Mouse (Mus musculus): Measurements from ENCODE around the gene Rbms3. TPM values are rescaled to one million over a fixed set of nuclear protein-coding genes. Genes with fewer than 3 reads are reported as not detected.

Gene Rbms3
- polyA plus RNA-seq, 1 experiment = 5.3 TPM

DNA sequence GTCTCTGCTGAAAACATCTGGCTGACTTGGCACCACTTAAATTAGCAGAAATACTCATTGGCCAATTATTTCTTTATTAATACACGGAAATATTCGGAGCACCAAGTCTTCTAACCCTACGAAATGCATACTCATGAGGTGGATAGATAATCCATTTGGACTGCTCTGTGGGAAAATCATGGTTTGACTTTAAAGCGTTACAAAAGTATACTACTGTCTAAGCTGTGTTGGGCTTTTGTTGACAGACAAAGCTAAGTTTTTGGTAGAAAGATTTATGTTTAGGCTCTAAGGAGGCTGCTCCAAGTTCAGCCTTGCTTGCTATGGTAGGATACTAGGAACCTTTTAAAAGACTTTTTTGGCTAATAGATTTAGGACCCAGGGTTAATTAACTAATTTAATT is 979.8 kb downstream of the Rbms3 start:
- no peaks in the 10 kb centered on the region for H3K4me1 ChIP-seq (ENCODE audit: control insufficient read depth, insufficient read depth, low read length)
- no peak overlapping the region for H3K27ac ChIP-seq (ENCODE audit: insufficient read depth, low read length)
- H3K4me3 ChIP-seq (ENCODE audit: insufficient read depth, low read length) = no peak overlapping the region
- TF ChIP-seq CTCF (IDR thresholded peaks at IDR 0.05; ENCODE audit: extremely low read depth, insufficient read depth, low read length) (no peak), POLR2A (IDR thresholded peaks at IDR 0.05; ENCODE audit: extremely low read depth, insufficient read depth, low read length) (no peak)

DNA sequence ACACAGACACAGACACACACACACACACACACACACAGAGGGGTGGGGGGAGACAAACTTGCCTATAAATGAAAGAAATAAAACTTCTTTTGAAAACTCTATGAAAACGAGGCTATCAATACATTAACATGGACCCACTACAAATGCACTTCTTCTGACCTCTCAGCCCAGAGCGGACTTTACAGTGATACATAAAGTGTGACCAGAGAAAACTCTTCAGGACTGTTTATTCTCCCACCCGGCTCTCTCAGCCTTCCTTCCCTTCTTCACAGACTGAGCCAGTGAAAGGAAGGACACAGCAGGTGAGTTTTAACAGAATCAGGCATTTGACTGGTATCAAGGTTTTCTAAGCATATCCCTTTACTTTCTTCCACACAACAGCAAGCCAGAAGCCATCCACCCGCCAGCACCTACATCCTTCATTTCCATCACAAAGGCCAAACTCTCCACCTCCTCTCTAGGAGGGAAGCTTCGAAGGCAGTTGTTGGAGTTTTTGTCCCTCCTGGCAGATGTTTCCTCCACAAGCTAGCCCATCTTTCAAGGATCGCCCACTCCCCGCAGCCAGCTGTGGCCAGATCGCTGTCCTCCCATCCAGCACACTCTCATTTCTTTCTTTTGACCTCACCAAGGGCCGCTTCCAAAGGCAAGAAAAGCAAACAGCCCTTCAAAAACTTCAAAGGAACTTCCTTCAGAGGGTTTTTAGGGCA is 980.5 kb downstream of the Rbms3 start:
- H3K4me3 ChIP-seq (ENCODE audit: insufficient read depth, low read length) = no peak overlapping the region
- H3K27ac ChIP-seq (ENCODE audit: insufficient read depth, low read length) = no peak overlapping the region
- TF ChIP-seq CTCF (IDR thresholded peaks at IDR 0.05; ENCODE audit: extremely low read depth, insufficient read depth, low read length) (no peak), POLR2A (IDR thresholded peaks at IDR 0.05; ENCODE audit: extremely low read depth, insufficient read depth, low read length) (no peak)

DNA sequence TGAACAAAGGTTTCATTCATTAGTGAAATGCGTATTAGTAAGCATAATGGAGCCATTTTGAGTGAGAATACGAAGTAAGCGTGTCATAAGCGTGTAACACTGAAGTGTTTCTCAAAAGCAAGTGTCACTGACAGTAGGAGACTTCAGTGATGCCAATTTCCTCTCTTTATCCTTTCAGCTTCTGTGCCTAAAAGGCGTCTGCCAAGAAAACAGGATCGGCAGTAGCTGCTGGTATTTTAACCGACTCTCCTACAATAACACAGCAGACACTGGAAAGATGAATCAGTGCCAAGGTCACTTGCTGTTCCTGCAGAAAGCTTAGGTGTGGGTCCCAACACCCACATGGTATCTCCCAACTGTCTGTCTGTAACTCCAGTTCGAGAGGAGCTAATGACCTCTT is 985.1 kb downstream of the Rbms3 start:
- H3K4me1 ChIP-seq (ENCODE audit: control insufficient read depth, insufficient read depth, low read length) = peaks cover 2% of the 10 kb centered on the region
- TF ChIP-seq POLR2A (IDR thresholded peaks at IDR 0.05; ENCODE audit: extremely low read depth, insufficient read depth, low read length) = no peak
- no peak for TF ChIP-seq CTCF (IDR thresholded peaks at IDR 0.05; ENCODE audit: extremely low read depth, insufficient read depth, low read length)
- H3K4me3 ChIP-seq (ENCODE audit: insufficient read depth, low read length) = no peak overlapping the region
- no peak overlapping the region for H3K27ac ChIP-seq (ENCODE audit: insufficient read depth, low read length)

More for the DNA sequence above, 980.5 kb downstream of the Rbms3 start:
- H3K4me1 ChIP-seq (ENCODE audit: control insufficient read depth, insufficient read depth, low read length) = no peaks in the 10 kb centered on the region

DNA sequence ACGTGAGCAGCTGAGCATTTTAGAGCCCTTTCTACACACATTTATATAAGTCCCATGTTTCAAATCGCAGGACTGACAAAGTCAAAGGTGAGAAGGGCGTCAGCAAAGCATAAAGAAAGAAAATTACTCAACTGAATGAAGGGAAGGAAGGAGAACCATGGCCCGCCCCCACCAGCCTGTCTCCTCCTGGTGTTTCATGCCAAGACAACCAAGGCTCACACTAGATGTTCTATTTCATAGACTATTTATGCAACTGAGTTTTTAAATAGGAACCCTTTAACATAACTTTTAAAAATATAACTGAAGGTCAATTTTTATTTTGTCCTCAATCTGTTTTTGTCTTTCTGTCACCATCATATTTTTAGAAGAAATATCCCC is 989.4 kb downstream of the Rbms3 start:
- Histone ChIP-seq H3K27ac (ENCODE audit: insufficient read depth, low read length) (no peak overlapping the region), H3K4me3 (ENCODE audit: insufficient read depth, low read length) (no peak overlapping the region), H3K4me1 (ENCODE audit: control insufficient read depth, insufficient read depth, low read length) (peaks cover 2% of the 10 kb centered on the region)
- TF ChIP-seq CTCF (IDR thresholded peaks at IDR 0.05; ENCODE audit: extremely low read depth, insufficient read depth, low read length) (no peak), POLR2A (IDR thresholded peaks at IDR 0.05; ENCODE audit: extremely low read depth, insufficient read depth, low read length) (no peak)

DNA sequence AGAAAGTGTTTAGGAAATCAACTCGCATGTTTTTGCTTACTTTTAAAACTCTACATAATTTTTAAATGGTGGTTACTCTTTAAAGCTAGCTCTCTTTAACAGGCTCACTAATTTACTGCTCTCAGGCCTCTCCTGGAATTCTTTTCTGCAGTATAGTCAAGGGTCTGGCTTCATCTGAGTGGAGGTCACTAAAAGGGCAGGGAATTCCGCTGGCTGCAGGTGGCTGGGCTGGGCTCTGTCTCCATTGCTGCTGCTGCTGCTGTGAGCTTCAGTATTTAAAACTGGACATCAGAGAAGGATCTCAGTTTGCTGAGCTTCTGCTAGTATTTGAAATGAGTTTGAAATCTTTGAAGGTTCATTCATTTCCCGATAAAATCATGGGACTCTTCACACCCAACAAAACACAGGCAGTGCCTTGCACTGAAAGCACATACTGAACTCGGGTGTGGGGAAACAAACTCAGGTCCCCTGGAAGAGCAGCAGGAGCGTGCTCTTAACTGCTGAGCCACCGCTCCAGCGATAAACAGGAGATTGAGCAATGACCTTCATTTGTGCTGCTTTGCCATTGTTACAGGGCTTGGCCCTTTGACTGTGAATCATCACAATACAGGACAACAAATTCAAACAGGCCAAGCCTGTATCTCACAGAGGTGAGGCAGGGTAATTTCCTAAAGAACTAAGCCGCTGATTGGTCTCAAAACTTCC is 990.0 kb downstream of the Rbms3 start:
- TF ChIP-seq POLR2A (IDR thresholded peaks at IDR 0.05; ENCODE audit: extremely low read depth, insufficient read depth, low read length) (no peak), CTCF (IDR thresholded peaks at IDR 0.05; ENCODE audit: extremely low read depth, insufficient read depth, low read length) (no peak)
- Histone ChIP-seq H3K27ac (ENCODE audit: insufficient read depth, low read length) (no peak overlapping the region), H3K4me3 (ENCODE audit: insufficient read depth, low read length) (no peak overlapping the region), H3K4me1 (ENCODE audit: control insufficient read depth, insufficient read depth, low read length) (peaks cover 2% of the 10 kb centered on the region)

DNA sequence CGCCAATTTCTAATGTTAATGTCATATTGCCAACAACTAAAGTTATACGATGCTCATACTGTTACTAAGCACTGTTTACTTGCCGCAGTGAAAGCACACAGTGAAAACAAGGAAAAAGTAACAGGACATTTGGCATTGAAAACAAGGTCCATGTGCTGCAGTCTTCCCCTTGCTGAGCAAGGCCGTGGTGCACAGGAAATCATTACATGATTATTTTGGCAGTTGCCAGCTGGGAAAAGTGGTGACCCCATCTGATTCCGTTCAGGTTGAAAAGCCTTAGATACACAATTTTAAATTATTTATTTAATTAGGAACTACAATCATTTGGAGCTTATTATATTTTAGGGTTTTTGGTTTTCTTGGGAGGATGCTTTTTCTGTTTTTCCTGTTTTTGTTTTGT is 995.9 kb downstream of the Rbms3 start:
- TF ChIP-seq POLR2A (IDR thresholded peaks at IDR 0.05; ENCODE audit: extremely low read depth, insufficient read depth, low read length) (no peak), CTCF (IDR thresholded peaks at IDR 0.05; ENCODE audit: extremely low read depth, insufficient read depth, low read length) (no peak)
- H3K4me1 ChIP-seq (ENCODE audit: control insufficient read depth, insufficient read depth, low read length) = no peaks in the 10 kb centered on the region

DNA sequence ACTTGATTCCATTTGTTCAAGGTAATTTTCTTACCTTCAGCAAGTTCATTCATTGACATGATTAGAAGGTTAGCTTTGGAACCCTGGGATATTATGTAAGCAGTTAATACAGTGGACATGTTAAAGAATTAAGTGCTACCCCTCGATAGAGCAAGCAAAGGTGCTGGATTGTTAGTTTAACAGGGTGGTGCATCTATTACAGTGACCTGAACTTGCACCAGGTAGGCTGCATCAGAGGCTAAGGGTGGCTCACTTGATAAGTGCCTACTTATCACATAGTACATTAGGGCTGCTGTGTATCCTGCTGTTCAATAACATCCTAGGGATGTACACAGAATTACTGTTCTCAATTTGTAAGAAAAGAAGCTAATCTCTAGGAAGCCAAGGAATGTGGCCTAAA is 996.6 kb downstream of the Rbms3 start:
- Histone ChIP-seq H3K4me3 (ENCODE audit: insufficient read depth, low read length) (no peak overlapping the region), H3K4me1 (ENCODE audit: control insufficient read depth, insufficient read depth, low read length) (no peaks in the 10 kb centered on the region), H3K27ac (ENCODE audit: insufficient read depth, low read length) (no peak overlapping the region)
- TF ChIP-seq CTCF (IDR thresholded peaks at IDR 0.05; ENCODE audit: extremely low read depth, insufficient read depth, low read length) (no peak), POLR2A (IDR thresholded peaks at IDR 0.05; ENCODE audit: extremely low read depth, insufficient read depth, low read length) (no peak)

More for the DNA sequence above, 995.9 kb downstream of the Rbms3 start:
- no peak overlapping the region for H3K4me3 ChIP-seq (ENCODE audit: insufficient read depth, low read length)
- no peak overlapping the region for H3K27ac ChIP-seq (ENCODE audit: insufficient read depth, low read length)

DNA sequence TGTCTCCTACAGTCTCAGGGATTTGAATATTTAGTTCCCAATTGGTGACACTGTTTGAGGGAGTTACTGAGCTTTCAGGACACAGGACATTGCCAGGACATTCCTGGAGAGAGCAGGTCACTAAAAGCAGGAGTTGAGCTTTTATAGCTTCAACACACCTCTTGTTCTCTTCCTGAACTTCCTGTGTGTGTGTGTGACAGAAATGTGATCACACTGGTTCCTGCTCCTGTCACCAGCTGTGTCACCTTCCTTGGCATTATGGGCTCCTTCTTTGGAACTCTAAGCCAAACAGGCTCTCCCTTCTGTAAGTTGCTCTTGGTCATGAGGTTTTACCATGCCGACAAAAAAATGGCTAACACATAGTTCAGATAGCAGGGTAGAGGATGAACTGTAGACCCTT is 997.9 kb downstream of the Rbms3 start:
- H3K27ac ChIP-seq (ENCODE audit: insufficient read depth, low read length) = no peak overlapping the region
- no peak for TF ChIP-seq CTCF (IDR thresholded peaks at IDR 0.05; ENCODE audit: extremely low read depth, insufficient read depth, low read length)
- TF ChIP-seq POLR2A (IDR thresholded peaks at IDR 0.05; ENCODE audit: extremely low read depth, insufficient read depth, low read length) = no peak
- no peaks in the 10 kb centered on the region for H3K4me1 ChIP-seq (ENCODE audit: control insufficient read depth, insufficient read depth, low read length)
- no peak overlapping the region for H3K4me3 ChIP-seq (ENCODE audit: insufficient read depth, low read length)

DNA sequence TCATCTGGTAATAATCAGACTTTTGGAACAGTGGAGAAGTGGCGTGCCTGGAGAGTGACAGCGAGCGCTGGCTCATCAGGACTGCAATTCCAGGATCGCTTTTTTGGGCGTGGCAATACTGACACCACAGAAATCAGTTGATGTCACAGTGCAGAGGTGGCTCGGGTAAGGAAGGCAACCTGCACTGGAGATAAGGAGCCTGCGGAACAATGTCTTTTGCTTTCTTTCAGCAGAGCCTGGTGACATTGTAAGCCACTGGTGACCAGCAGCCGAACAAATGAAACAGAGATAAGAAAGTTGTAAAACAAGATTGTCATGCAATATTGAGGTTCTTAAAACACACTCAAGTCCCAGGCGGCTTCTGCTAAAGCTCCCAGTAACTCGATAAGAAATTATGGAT is 998.9 kb downstream of the Rbms3 start:
- Histone ChIP-seq H3K4me1 (ENCODE audit: control insufficient read depth, insufficient read depth, low read length) (no peaks in the 10 kb centered on the region), H3K27ac (ENCODE audit: insufficient read depth, low read length) (no peak overlapping the region), H3K4me3 (ENCODE audit: insufficient read depth, low read length) (no peak overlapping the region)
- TF ChIP-seq POLR2A (IDR thresholded peaks at IDR 0.05; ENCODE audit: extremely low read depth, insufficient read depth, low read length) (no peak), CTCF (IDR thresholded peaks at IDR 0.05; ENCODE audit: extremely low read depth, insufficient read depth, low read length) (no peak)

DNA sequence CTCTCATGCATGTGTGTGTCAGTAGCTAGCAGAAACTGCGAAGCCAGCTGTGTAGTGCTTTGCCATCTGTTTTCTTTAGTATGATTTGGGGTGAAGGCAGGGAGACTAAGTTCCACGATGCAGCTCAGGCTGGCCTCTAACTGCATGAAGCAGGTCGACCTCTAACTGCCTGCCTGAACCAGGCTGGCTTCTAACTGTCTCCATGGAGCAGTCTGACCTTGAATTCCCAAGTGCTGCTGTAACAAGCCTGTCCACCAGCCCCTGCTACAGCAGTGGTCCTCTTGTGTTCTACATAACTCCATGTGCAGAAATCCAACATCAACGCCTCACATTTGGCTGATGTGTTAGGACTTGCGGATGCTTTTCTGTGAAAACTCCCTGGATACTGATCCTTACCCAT is 1009.3 kb downstream of the Rbms3 start:
- no peak overlapping the region for H3K4me3 ChIP-seq (ENCODE audit: insufficient read depth, low read length)
- H3K27ac ChIP-seq (ENCODE audit: insufficient read depth, low read length) = no peak overlapping the region
- TF ChIP-seq CTCF (IDR thresholded peaks at IDR 0.05; ENCODE audit: extremely low read depth, insufficient read depth, low read length) (no peak), POLR2A (IDR thresholded peaks at IDR 0.05; ENCODE audit: extremely low read depth, insufficient read depth, low read length) (no peak)
- H3K4me1 ChIP-seq (ENCODE audit: control insufficient read depth, insufficient read depth, low read length) = no peaks in the 10 kb centered on the region

All from cortical plate, adult 2 months (tissue).